Mouse (Mus musculus) testis, adult 2 months (tissue): ENCODE data around the gene Rap1gap. TPM values are rescaled to one million over a fixed set of nuclear protein-coding genes. Genes with fewer than 3 reads are reported as not detected.

ENCODE experiments used
- H3K27ac ChIP-seq: fragments of 200-500 bp; 2 replicates; pipeline ENCODE4 v1.5.1; 2012; ENCODE audit warnings: low read depth, low read length; ENCODE audit not compliant: control insufficient read depth, insufficient read depth
- H3K27me3 ChIP-seq: fragments of 200-500 bp; 2 replicates; pipeline ENCODE4 v1.6.1; 2012; ENCODE audit warnings: mild to moderate bottlenecking, low read length, moderate library complexity; ENCODE audit not compliant: control insufficient read depth, insufficient read depth
- H3K36me3 ChIP-seq: fragments of 200-500 bp; 2 replicates; pipeline ENCODE4 v1.6.1; 2012; ENCODE audit warnings: mild to moderate bottlenecking, low read length; ENCODE audit not compliant: control insufficient read depth, insufficient read depth
- H3K4me1 ChIP-seq: fragments of 200-500 bp; 2 replicates; pipeline ENCODE4 v1.6.1; 2012; ENCODE audit warnings: low read length; ENCODE audit not compliant: control insufficient read depth, insufficient read depth
- H3K4me3 ChIP-seq: fragments of 200-500 bp; 2 replicates; pipeline ENCODE4 v1.5.1; 2012; ENCODE audit warnings: low read depth, mild to moderate bottlenecking, low read length, moderate library complexity, mixed read lengths; ENCODE audit not compliant: control insufficient read depth
- CTCF ChIP-seq: fragments of 200-500 bp; IDR thresholded peaks from 2 replicates; pipeline ENCODE4 v1.5.1; 2012; ENCODE audit warnings: low read depth, mild to moderate bottlenecking, inconsistent platforms, low read length, moderate library complexity; ENCODE audit not compliant: control insufficient read depth, insufficient read depth, insufficient replicate concordance
- POLR2A ChIP-seq: fragments of 200-500 bp; IDR thresholded peaks from 2 replicates; pipeline ENCODE4 v1.6.1; 2012; ENCODE audit warnings: low read depth, mild to moderate bottlenecking, inconsistent platforms, low read length, moderate library complexity; ENCODE audit not compliant: control insufficient read depth
- polyA plus RNA-seq: library from polyadenylated mRNA; depleted of rRNA; stranded (reverse); fragments of >200 nt; gene quantifications from 2 replicates; pipeline ENCODE4 v1.2.3, GENCODE M21; 2012

The Rap1gap gene
- polyA plus RNA-seq, 1 experiment = 20.8 TPM

- Histone ChIP-seq H3K27me3 (no peaks in the 10 kb centered on the region), H3K4me1 (peaks cover 4% of the 10 kb centered on the region; the same call in 1 of the 2 replicates), H3K36me3 (no peaks in the 10 kb centered on the region), H3K27ac (no peak overlapping the region), H3K4me3 (no peak overlapping the region)
- no peak for TF ChIP-seq POLR2A
- TF ChIP-seq CTCF = no peak
Observed at GRCm38 (mm10) chr4:137766365-137766764, 101.8 kb downstream of the Rap1gap start.

GRCm38 (mm10) chr4:137768381-137768780 lies 103.9 kb downstream of the Rap1gap start:
- Histone ChIP-seq H3K4me3 (no peak overlapping the region), H3K27me3 (no peaks in the 10 kb centered on the region), H3K4me1 (peaks cover 4% of the 10 kb centered on the region; the same call in 1 of the 2 replicates), H3K36me3 (no peaks in the 10 kb centered on the region), H3K27ac (no peak overlapping the region)
- TF ChIP-seq CTCF (no peak), POLR2A (no peak)

DNA sequence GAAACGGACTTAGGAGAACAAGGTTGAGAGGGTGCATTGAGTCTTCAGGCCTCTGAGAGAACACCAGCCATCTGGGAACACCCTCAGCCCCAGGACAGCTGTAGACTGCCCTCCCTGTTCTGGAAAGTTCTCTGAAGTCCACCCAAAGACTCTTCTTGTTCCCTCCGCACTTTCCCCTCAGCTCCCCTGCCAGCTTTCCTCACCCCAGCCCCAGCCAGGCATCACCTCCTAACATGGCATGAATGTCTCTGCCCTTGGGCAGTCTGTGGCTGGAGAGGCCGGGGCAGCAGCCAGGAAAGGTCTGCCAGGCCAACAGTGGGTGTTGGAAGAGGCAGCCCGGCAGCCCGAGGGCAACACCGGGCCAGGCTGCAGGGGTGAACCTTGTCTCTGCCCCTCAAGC lies 104.3 kb downstream of the Rap1gap start:
- Histone ChIP-seq H3K36me3 (no peaks in the 10 kb centered on the region), H3K27ac (no peak overlapping the region), H3K27me3 (no peaks in the 10 kb centered on the region), H3K4me1 (peaks cover 4% of the 10 kb centered on the region; the same call in 1 of the 2 replicates), H3K4me3 (no peak overlapping the region)
- TF ChIP-seq POLR2A (no peak), CTCF (no peak)

DNA sequence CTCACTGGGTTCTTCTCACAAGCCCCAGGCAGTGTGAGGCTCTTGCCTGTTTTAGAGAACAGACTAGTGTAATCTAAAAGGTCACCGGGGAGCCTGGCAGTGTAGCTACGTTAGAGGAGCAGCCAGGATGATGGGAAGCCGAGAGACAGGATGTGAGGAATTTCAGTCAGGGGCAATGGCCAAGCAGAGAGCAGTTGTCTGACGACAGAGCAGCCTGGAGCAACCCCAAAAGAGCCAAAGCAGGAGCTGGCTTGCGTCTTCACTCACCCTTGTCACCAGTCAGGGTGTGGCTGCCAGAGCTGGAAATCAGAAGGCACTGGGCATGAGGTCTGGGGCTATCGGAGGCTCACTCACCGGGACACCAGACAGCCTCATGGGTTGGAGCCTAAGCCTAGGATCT lies 105.1 kb downstream of the Rap1gap start:
- H3K36me3 ChIP-seq = no peaks in the 10 kb centered on the region
- H3K27ac ChIP-seq = peak overlapping the region; percentile 15; the same call in 1 of the 2 replicates
- no peaks in the 10 kb centered on the region for H3K27me3 ChIP-seq
- no peak overlapping the region for H3K4me3 ChIP-seq
- no peak for TF ChIP-seq POLR2A
- no peak for TF ChIP-seq CTCF
- H3K4me1 ChIP-seq = peaks cover 2% of the 10 kb centered on the region; the same call in 1 of the 2 replicates

- Histone ChIP-seq H3K27ac (no peak overlapping the region), H3K4me1 (peaks cover 2% of the 10 kb centered on the region; the same call in 1 of the 2 replicates), H3K27me3 (no peaks in the 10 kb centered on the region), H3K4me3 (no peak overlapping the region), H3K36me3 (no peaks in the 10 kb centered on the region)
- no peak for TF ChIP-seq CTCF
- TF ChIP-seq POLR2A = no peak
Observed at GRCm38 (mm10) chr4:137770901-137771612, 106.5 kb downstream of the Rap1gap start.

DNA sequence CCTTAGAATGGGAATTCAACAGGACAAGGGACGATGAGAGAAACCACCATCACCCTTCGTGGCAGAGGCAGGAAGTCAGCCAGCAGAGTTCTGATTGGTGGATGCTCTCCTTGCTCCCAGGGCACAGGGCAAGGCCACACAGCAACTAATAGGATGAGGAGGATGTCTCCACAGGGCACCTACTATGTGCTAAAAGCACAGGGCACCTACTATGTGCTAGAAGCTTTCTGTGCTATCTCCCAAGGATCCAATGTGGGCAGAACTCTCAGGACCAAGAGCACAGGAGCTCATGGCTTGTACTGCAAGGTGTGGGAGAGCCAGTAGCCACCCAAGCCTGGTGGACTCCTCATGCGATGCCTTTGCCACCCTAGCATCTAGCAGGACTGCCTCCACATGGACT lies 107.2 kb downstream of the Rap1gap start:
- Histone ChIP-seq H3K27me3 (no peaks in the 10 kb centered on the region), H3K36me3 (no peaks in the 10 kb centered on the region), H3K27ac (no peak overlapping the region; the same call in 1 of the 2 replicates), H3K4me3 (no peak overlapping the region), H3K4me1 (no peaks in the 10 kb centered on the region)
- TF ChIP-seq POLR2A = no peak
- TF ChIP-seq CTCF = no peak

GRCm38 (mm10) chr4:137772438-137773056 lies 108.0 kb downstream of the Rap1gap start:
- TF ChIP-seq CTCF (no peak), POLR2A (no peak)
- Histone ChIP-seq H3K4me1 (no peaks in the 10 kb centered on the region), H3K27me3 (no peaks in the 10 kb centered on the region), H3K4me3 (no peak overlapping the region), H3K27ac (no peak overlapping the region), H3K36me3 (no peaks in the 10 kb centered on the region)
